Mouse (Mus musculus): Measurements from ENCODE around the gene Tcf19.
"Not testable (repeated sequence)": the region's sequence is repeated elsewhere in the genome, so short reads cannot be mapped to it uniquely, and the experiment has no call there.

Gene Tcf19

DNA sequence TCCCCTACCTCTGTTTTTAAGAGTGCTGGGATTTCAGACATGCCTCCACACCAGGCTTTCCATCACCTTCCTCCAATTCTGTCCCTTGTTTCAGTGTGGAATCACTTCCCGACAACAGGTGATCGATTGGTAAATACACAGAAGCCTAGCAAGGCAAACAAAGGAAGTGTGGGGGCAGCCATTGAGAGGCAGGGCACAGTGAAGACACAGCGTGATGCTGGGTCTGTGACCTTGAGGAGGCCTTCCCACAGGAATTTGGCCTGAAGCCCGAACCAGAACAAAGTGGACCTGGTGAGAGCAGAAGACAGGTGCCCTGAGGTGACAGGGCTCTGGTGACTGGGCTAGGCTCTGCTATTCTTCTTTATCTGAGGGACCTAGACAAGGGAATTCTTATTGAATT, 30.9 kb downstream of the Tcf19 start:
- peak; percentile 94 for DNase-seq (ENCODE audit: low read depth, low spot score)

DNA sequence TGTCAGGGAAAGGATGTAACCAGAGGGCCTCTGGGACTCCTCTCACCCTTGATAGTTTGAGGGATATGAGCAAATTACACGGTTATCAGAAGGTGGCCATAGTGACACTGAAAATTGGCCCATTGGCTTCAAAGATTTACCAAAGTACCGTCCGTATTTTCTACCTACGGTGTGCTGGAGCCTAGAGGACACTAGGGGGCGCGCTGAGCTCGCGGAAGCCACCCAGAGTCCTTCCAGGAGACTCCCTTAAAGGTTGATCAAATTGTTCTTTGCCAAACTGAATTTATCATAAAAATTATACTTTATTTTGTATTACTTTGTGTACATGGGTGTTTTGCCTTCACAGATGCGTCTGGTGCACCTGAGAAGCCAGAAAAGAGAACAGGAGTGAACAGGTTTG, 32.6 kb downstream of the Tcf19 start:
- DNase-seq (ENCODE audit: low read depth, low spot score), result peak; percentile 74

GRCm38 (mm10) chr17:35469842-35470751, 46.5 kb downstream of the Tcf19 start, which contains the start of gene H2-Q10:
H2-Q10 (plus strand) TSS chr17:35470089.
- DNase-seq (ENCODE audit: low read depth, low spot score), result peak; percentile 13

DNA sequence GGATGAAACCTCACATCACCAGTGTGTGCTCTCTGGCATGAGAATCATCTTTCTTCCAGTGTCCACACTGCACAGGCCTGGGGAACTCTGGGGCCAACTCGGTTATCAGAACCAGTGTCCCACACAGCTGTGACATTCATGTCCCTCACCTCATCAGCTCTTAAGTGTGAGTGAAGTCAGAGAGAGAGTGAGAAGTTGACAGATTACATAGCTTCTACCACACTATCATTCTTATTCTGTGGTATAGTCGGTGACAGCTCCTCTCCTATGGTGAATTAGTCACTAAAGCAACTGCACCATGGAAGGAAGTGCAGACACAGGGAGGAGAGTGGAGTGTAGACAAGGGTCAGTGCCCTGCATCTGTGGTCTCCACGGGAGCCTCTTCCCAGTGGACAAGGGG, 47.7 kb downstream of the Tcf19 start:
- DNase-seq (ENCODE audit: low read depth, low spot score), result not testable (repeated sequence)

DNA sequence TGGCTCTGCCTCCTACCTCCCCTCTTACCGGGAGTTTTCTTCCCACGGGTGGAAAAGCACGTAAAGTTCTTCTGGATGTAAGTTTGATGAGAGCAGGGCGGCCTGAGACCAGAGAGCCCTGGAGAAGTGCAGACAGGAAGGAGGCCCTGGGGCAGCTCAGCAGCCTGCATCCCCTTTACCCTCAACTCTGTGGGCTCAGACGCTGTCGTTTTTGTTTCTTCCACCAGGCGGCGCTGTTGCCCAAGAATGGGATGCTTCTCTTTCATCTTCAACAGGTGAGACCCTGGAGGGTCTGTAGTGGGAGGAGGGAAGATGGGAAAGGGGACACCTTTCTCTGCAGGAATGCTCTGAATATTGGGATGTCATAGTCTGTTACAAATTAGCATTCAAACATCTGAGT, 51.0 kb downstream of the Tcf19 start:
- peak; percentile 69 for DNase-seq (ENCODE audit: low read depth, low spot score)

All from ES-CJ7 (cell line).